Mouse (Mus musculus): ENCODE results near the gene Slc25a16.
A peak's percentile ranks its signal among the peaks of the same experiment; 100 is the strongest.
"Not testable (repeated sequence)": the region's sequence is repeated elsewhere in the genome, so short reads cannot be mapped to it uniquely, and the experiment has no call there.

Gene Slc25a16

DNA sequence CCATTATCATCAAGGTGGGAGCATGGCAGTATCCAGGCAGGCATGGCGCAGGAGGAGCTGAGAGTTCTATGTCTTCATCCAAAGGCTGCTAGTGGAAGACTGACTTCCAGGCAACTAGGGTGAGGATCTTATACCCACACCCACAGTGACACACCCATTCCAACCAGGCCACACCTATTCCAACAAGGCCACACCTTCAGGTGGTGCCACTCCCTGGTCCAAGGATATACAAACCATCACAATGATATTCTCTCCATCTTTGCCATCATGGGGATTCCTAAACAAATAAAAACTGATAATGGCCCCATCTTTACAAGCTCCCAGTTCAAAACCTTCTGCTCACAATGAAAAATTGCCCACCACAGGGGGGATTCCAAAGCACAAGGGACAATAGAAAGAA, 11.5 kb upstream of the Slc25a16 start, which contains the start of gene Tet1:
Tet1 (minus strand) TSS at position 101 of the 400 bp plus-strand sequence.
- not testable (repeated sequence) for DNase-seq

DNA sequence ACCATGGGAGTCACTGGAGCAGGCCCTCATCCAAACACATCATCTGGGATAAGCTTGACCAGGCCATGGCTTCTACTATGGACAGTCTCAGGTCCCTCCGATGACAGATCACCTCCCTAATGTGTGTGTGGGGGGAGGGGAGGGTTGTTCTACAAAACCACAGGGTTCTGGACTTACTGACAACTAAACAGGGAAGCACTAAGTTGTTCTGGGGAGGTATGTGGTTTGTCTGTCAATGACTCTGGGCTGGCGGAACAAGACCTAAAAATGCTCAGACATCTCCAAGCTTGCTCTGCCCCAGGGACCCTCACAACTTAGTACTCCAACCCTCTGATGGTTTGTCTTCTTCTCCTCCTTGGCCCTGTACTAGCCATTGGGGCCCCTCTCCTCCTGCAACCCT, 9.3 kb upstream of the Slc25a16 start:
- DNase-seq = no peak

DNA sequence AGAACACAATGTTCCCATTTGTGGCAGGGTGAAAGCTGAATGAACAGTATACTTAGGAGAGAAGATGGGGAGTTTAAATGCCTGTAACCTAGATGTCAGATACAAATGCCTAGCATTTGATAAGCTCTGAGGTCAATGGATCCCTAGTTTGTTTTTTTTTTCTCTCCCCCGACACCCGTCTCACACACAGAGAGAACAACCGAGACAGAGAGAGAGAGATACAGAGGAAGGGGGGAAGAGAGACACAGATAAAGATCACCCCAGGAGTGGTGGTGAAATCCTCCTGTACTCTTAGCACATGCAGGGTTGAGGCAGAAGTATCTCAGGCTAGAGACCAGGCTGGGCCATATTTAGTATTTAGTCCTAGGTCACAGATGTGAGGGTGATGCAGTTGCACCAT, 1.4 kb upstream of the Slc25a16 start:
- DNase-seq = no peak

DNA sequence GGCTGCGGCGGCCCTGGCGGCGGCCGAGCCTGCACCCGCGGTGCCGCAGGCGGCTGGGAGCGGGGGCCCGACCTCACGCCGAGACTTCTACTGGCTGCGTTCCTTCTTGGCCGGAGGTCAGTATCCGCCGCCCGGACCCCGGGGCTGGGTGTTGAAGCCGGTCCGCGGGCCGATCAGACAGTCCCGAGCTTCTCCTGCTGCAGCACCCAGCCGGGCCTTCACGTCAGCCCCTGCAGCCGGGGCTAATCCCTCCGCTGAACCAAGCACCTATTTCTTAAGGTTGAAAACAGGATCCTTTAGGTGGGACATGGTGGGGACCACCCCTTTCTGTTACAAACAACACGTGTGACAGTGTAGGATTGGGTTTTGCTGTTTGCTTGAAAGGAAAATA, 328 bp downstream of the Slc25a16 start:
- DNase-seq = no peak

DNA sequence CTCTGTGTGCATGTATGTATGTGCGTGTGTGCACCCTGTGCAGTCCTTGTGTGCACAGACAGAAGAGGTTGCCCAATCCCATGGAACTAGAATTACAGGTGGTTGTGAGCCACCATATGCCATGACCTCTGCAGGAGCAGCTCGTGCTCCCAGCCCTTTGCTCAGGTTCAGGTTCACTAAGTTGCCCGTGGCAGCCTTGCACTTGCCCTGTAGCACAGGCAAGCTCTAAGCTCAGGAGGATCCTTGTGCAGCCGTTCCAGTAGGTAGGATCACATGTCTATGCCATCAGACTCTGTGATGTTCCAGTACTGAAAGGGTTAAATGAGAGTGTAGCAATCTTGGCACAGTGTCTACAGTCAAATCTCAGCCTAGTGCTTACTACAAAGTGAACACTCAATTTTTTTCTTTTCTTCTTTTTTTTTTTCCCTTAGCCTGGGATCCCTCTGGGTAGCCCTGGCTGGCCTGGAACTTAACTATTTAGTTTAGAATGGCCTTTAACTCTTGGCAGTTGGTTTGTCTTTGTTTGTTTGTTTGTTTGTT, 3.7 kb downstream of the Slc25a16 start:
- DNase-seq = peak; percentile 65 to 80

DNA sequence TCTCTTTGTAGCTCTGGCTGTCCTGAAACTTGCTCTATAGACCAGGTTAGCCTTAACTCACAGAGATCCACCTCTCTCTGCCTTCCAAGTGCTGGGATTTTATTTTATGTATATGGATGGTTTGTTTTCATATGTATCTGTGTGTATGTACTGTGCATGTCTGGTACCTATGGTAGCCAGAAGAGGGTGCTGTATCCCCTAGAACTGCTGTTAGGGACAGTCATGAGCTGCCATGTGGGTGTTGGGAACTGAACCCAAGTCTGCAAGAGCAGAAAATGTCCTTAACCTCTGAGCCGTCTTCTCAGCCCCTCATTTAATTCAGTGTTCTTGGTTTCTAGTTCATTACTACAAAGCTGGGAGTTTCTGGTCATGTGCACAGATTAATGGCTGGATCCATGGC, 11.9 kb downstream of the Slc25a16 start:
- no peak for DNase-seq

DNA sequence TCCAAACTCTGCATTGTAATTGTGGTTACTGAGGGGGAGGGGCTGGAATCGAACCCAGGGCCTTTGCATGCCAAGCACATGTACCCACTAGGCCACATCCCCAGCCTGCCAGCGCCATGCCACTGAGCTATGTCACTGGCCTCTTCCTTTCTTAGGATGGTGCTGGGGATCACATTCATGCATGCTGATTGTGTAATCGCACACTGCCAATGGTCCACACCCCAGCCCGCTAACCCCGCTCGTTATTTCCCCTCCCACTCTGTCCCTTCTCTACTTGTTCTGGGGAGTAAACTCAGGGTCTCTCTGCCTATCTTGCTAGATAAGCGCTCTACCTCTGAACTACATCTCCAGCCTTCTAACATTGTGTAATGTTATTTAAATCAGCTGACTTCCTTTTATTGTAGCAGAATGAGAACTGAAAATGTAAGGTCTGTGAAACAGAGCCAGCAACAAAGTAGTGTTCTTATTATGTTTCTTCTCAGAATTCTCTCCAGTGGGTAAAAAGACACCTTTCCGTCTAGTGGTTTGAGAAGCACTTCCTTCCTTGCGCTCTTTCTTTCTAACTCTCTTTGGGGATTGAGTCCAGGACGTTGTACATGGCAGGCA, 24.6 kb downstream of the Slc25a16 start:
- DNase-seq = no peak

DNA sequence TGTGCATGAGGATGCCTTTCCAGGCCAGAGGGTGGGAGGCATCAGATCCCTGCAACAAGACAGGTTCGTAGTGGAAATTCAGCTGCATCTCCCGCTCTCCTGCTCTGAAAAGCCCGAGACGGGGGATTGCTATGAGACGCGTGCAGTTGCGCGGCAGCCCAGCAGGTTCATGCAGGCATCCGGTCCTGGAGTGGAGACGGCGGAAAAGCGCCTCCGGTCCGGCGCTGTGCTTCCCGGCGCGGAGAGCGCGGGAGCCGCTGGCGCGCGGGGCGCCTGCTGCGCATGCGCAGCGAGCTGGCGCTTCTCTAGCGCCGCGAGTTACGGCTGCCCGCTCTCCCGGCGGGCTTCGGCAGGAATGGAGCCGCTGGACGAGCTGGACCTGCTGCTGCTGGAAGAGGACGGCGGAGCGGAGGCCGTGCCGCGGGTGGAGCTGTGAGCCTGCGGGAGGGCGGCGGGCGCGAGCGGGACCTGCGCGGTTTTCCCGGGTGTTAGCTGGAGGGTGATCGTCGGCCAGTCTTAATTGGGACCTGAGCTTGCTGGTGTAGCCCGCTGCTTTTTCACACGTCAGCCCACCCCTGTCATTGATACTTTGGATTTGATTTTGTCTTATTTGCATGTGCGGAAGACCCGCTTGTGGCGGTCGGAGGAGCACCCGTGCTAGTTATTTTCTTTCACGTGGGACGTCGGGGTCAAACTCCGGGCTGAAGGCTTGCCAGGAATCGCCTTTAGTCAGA, 26.5 kb downstream of the Slc25a16 start, which contains the start of gene Dna2:
Dna2 (plus strand) TSS at position 289 of the 734 bp plus-strand sequence.
- DNase-seq = peak; percentile 66 to 67

DNA sequence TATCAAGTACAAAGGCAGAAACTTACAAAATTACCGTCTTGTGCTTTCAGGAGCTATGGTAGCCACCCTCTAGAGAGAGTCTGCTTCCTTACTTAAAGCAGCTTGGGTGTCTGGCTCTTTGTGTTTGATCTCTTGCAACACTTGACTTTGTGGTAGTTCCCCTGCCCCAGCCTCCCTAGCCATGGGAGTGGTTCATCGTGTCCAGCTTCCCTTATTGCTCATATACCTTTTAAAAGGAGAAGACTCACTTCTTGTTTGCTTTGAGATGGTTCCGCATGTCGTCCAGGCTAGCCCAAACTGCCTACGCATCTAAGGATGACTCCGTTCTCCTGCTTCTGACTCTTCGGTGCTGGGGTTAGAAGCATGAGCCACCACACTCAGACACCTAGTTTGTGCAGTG, 28.1 kb downstream of the Slc25a16 start:
- no peak for DNase-seq

DNA sequence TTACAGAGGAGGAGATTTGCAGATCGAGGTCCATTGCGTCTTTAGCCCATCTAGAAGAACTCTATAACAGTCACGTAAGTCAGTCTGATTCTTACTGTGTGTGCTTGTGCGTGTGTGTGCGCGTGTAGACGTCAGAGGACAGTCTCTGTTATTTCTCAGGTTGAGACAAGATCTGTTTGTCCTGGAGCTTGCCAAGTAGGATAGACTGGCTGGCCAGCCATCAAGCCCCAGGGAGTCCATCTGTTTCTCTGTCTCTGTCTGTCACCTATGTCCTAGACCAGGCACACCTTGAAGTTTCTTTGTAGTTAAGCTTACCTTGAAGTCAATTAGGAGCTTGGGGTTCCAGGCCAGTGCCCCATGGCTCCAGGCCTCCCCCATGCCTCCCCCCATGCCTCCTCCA, 43.5 kb downstream of the Slc25a16 start:
- DNase-seq = no peak

DNA sequence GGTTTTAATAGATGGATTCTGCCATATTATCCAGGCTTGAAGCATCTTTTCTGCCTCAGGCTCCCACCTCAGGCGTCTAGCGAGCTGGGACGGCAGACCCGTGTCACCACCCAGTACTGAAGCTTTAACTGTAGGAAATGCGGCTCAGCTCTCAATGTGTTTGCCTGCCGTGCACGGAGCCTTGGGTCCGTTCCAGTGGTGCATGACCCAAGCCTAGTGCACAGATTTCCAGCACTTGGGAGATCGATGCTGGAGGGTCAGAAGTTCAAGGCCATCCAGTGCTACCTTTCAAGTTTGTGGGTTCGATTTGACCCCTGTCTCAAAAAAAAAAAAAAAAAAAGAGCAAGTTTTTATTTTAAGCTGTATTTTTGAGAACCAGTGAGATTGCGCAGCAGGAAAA, 45.4 kb downstream of the Slc25a16 start:
- DNase-seq = no peak

DNA sequence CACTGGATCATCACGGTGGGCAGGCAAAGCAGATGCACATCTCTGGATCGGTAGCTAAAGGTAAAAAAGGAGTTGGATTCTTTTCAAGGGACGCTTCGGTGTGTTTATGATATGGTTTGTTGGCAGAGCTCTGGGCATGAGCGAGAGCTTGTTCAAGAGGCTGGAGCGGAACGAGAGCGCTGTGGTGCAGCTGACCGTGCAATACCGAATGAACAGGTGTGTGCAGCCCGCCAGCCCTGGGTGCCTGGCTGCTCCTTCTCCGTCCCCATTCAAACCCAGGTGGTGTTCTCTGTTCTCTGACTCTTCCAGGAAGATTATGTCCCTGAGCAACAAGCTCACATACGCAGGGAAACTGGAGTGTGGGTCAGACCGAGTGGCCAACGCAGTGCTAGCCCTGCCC, 45.9 kb downstream of the Slc25a16 start:
- DNase-seq = no peak

DNA sequence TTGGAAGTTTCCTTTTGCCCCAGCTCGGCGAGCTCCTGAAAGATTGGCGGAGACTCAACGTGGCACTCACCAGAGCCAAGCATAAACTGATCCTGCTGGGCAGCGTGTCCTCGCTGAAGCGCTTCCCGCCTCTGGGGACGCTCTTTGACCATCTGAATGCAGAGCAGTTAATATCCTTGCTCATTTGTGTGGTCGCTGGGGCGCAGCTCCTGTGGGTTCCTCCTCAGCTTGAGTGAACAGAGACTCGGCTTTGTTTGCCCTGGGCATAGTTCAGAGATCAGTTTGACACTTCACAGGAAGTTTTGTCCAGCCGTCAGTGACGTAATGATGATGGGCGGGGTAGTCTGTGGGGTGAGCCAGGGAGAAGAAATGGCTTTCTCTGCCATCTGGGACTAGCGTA, 51.4 kb downstream of the Slc25a16 start:
- peak; percentile 80 to 82 for DNase-seq

DNA sequence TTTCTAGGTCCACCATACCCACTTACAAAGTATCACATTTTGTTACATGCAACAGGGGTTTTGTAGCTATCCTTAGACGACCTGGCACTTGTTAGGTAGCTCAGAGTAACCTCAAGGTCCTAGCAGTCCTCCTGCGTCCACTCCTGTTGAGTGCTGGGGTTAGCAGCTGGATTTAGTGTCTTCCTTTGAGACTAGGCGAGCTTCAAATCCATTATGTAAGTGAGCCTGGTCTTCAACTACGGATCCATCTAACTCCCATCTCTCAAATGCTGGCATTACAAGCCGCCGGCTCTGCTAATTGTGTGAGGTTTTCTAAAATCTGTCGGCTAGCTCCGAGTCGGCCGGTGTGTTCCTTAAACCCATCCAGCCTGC, 59.2 kb downstream of the Slc25a16 start:
- DNase-seq = no peak

DNA sequence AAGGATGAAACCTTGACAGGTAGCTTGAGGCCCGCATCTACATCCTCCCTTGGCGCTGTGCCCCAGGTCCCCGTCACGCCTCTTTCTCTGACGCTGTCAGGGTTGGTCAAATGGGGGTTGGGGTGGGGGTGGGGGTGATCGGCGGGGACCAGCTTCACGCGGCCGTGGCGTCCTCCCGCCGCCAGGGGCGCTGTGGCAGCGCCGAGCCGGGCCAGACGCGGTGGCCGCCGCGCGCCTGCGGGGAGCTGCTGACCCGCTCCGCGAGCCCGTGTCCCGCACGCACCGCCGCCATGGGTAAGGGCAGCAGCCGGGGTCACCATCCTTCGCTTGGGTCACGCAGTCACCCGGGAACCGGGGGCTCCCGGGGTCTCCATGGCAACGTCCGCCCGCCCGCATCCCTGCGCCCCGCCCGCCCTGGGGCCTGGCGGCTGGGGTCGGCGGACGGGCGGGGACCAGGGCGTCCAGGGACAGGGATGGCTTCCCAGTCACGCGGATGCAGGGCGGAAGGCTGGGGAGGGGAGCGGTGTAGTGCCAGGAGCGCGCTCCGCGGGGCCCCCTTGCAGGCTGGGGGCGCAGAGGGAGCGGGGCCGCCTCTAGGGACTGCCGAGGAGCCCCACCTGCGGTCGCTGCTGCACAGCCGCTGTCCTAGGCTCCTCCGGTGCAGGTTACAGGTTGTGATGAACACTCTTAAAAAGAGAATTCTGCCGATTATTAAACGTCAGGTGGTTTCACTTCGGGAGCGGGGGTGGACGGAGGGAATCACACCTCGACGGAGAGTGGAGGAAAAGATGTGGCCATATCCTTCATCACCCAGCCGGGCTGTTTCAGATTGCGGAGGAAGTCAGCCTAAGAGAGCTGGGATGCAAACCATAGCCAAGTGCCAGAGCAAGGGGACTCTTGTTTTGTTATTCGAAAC, 59.9 kb downstream of the Slc25a16 start, which contains the start of gene Rufy2:
Rufy2 (plus strand) TSS at position 185 of the 916 bp plus-strand sequence.
- peak; percentile 76 to 77 for DNase-seq

DNA sequence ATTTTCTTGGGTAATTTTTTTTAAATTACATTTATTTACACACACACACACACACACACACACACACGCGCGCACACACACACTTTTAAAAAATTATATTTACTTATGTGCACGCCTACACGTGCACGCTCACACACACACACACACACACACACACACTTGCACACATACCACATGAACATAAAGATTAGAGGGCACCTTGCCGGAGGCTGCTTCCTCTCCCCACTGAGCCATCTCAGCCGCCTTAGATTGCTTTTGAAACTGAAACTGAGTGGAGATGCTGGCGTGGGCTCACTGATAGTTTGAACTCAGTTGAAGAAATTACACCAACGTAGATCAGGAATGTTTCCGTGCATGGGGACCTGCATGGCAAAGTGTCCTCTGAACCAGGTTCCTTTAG, 63.6 kb downstream of the Slc25a16 start:
- no peak for DNase-seq

DNA sequence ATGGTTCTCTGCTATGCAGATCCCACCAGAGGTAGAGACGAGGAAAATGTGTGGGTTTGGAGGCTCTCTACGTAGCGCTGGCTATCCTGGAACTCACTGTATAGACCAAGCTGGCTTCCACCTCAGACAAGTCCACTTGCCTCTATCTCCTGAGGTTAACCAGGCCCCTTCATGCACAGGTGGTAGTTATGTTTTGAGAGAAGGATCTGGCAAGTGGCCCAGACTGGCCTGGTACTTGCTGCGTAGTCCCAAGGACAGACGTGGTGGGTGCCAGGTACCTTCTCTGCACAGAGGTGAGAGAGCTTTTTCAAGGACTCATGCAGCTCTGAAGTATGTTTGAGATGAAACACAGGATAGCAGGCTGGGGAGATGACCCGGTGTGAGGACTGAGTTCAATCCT, 64.1 kb downstream of the Slc25a16 start:
- peak in 1 of 2 experiments; percentile 9 for DNase-seq

DNA sequence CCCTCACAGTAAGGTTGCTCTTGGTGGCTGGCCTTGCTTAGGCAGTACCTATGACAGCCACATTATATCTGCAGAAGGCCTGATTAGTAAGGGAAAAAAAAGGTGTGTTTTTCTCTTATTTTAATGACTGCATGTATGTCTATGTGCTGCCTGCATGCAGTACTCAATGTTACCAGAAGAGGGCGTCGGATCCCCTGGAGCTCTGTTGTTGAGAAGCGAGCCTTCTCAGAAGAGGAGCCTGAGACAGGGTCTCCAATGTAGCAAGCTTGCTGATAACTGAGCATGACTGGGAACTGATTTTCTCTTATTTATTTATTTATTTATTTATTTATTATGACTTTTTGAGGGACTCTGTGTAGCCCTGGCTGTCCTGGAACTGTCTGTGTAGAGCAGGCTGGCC, 66.9 kb downstream of the Slc25a16 start:
- DNase-seq = peak in 1 of 2 experiments; percentile 41

DNA sequence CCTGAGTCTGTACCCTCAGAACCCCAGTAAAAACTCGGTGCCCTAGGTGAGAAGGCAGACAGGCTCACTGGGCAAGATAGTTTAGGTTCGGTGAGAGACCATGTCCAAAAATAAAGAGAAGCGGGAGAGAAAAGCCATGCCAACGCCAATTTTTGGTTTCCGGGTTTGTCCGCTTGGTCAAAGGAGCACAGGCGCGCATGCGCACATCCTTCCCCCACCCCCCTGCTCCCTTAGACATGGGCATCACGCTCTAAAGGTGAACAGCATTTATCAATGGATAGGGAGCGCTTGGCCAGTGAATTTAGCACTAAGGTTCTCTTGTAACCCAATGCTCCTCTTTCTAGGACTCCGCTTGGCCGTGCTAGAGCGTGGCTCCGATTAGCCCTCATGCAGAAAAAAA, 70.2 kb downstream of the Slc25a16 start:
- DNase-seq = no peak

DNA sequence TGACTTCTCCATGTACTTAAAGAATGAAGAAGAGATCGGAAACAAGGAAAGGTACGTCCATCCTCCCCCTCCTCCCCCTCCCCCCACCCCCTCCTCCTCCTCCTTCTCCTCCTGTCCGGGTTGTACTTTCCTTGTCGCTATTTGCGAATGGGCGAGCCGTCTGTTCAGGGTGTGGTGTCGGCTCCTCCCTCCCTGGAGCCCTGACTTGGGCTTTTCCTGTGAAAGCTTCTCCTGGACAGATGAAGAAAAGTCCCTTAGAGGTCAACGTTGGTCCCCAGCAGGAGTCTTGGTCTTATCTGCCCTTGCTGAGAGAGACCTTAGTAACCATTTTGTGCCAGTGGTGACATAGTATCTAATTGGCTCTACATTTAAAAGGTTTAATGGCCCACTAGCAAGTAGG, 73.6 kb downstream of the Slc25a16 start:
- DNase-seq = no peak

All from kidney, adult 8-10 months (tissue).